Comparison of ENCODE assay signal across 8 mouse cellular contexts in the genomic region with DNA sequence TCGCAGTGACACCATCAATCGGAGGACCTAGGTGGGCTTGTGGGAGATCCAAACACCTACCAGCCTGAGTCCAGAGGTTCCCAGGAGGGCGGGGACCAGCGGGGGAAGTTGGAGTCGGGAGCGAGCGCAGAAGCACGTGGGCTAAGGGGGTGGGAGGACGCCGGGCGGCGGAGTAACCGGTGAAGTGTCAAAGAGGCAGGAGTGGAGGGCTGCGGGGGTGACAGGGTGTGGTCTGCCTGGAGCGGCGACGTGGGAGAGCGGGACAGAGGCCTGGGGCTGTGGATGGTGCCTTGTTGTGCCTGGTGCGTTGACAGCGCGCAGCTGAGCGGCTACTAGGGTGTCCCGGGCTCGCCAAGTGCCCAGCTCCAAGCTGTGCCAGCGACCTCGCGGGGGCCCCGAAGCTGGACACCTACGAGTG. TPM values are rescaled to one million over a fixed set of nuclear protein-coding genes. Genes with fewer than 3 reads are reported as not detected.
DNase-seq lines count a peak whose midpoint lies in the region; ATAC-seq lines count a peak whose summit lies in the region.
"Had no signal": no experiment of that assay in that cellular context is flagged by ENCODE, and none has a peak within 500 bp of the region (broad histone marks: within the 10 kb centered on the region; RNA-seq: fewer than 3 reads in every experiment).

A gene (plus strand): TSS at position 157 of the 418 bp plus-strand sequence.

- no peak within 1 kb of the TSS for H3K27ac ChIP-seq in forebrain, embryonic 11.5 days (ENCODE audit: low read depth, low read length)
- peak within 1 kb of the TSS; percentile 1; the same call in 1 of the 2 replicates for H3K27ac ChIP-seq in midbrain, embryonic 12.5 days (replicated peaks)

- peak within 1 kb of the TSS; percentile 49 for H3K4me3 ChIP-seq in forebrain, embryonic 11.5 days (ENCODE audit: low read depth, low read length)
- peak within 1 kb of the TSS; percentile 60 for H3K4me3 ChIP-seq in midbrain, embryonic 12.5 days

- ATAC-seq in forebrain, embryonic 11.5 days (replicated peaks; ENCODE audit: low FRiP score): peak; percentile 82
- peak; percentile 79 for ATAC-seq in midbrain, embryonic 12.5 days (ENCODE audit: low FRiP score, low read depth)

- no peaks in the 10 kb centered on the region; the same call in 1 of the 2 replicates for H3K4me1 ChIP-seq in forebrain, embryonic 11.5 days (replicated peaks; ENCODE audit: control insufficient read depth, insufficient read depth, low read length)
- H3K4me1 ChIP-seq in midbrain, embryonic 12.5 days: peaks cover 10% of the 10 kb centered on the region; the same call in 1 of the 2 replicates

- 5% methylated on average over 25 of the region's 29 CpGs for WGBS in forebrain, embryonic 11.5 days
- WGBS in midbrain, embryonic 12.5 days: 2% methylated on average over 26 of the region's 29 CpGs

- H3K4me2 ChIP-seq in forebrain, embryonic 11.5 days (ENCODE audit: low read depth, low read length, severe bottlenecking): peak within 1 kb of the TSS; percentile 95
- peak within 1 kb of the TSS; percentile 94 for H3K4me2 ChIP-seq in midbrain, embryonic 12.5 days (replicated peaks)

- DNase-seq in 3134 (ENCODE audit: extremely low read depth, insufficient read length, low spot score) (peak; percentile 2), ES-CJ7 (ENCODE audit: low read depth, low spot score) (peak; percentile 14)
- peak; percentile 65 for DNase-seq in forebrain, embryonic 11.5 days (ENCODE audit: low spot score)
- DNase-seq in heart, postnatal 4 days: peak; percentile 19
- peak in 1 of 2 experiments; percentile 56 for DNase-seq in left cerebral cortex, postnatal 25 days (ENCODE audit: low spot score in 2 of 2)
- DNase-seq in urinary bladder, adult 18-20 months (ENCODE audit: low spot score in 2 of 2): no peak

- H3K27me3 ChIP-seq in forebrain, embryonic 11.5 days (ENCODE audit: control insufficient read depth, insufficient read depth, low read length): peaks cover 14% of the 10 kb centered on the region; the same call in 1 of the 2 replicates
- peaks cover 47% of the 10 kb centered on the region for H3K27me3 ChIP-seq in midbrain, embryonic 12.5 days

- intact Hi-C loops in left cerebral cortex, postnatal 25 days (cut with DNase I): loop anchor here (5.0 to 10.0 kb wide), 6 partner anchors 165 to 1263 kb away; no protein-coding TSS in a partner anchor

- H3K36me3 ChIP-seq in forebrain, embryonic 11.5 days (ENCODE audit: control insufficient read depth, insufficient read depth, low read length): no peaks in the 10 kb centered on the region
- H3K36me3 ChIP-seq in midbrain, embryonic 12.5 days: no peaks in the 10 kb centered on the region

- H3K9ac ChIP-seq in forebrain, embryonic 11.5 days (ENCODE audit: low read length): peak within 1 kb of the TSS; percentile 51
- peak within 1 kb of the TSS; percentile 49 for H3K9ac ChIP-seq in midbrain, embryonic 12.5 days (replicated peaks)

- no peaks in the 10 kb centered on the region for H3K9me3 ChIP-seq in forebrain, embryonic 11.5 days (ENCODE audit: control insufficient read depth, low read length)
- no peaks in the 10 kb centered on the region for H3K9me3 ChIP-seq in midbrain, embryonic 12.5 days

RNA-seq across cellular contexts. Expression of the gene that starts here (rescaled TPM):
- polyA plus RNA-seq in forebrain, embryonic 11.5 days (2014; fragmentation: Nextera tagmentation; extraction: Ambion mirVana): 8.7 and 9.8 TPM in 2 replicates
- 10 to 100 TPM; 42.9 to 46.6 TPM for total RNA-seq in heart, postnatal 4 days (2021)
- total RNA-seq in left cerebral cortex, postnatal 25 days (2021): 10 to 100 TPM; 44.5 to 49.2 TPM
- 16.5 and 17.5 TPM in 2 replicates for polyA plus RNA-seq in midbrain, embryonic 12.5 days (2016; fragmentation: Nextera tagmentation; extraction: Ambion mirVana)
- total RNA-seq: common myeloid progenitor, adult 5-6 weeks had no signal

Comparison
In these comparisons a context has a peak if more than half of its experiments do, and no peak if none do; other contexts are left out.
1. DNase-seq: peak in 3134 (single experiment), ES-CJ7 (single experiment), forebrain, embryonic 11.5 days (single experiment) and heart, postnatal 4 days (single experiment); none in urinary bladder, adult 18-20 months (0 of 2).